Mouse (Mus musculus): ENCODE measurements around the gene Mib2. TPM values are rescaled to one million over a fixed set of nuclear protein-coding genes. Genes with fewer than 3 reads are reported as not detected.

Mib2 gene
- polyA plus RNA-seq, 1 experiment from 2014 or later: 24.8 TPM

DNA sequence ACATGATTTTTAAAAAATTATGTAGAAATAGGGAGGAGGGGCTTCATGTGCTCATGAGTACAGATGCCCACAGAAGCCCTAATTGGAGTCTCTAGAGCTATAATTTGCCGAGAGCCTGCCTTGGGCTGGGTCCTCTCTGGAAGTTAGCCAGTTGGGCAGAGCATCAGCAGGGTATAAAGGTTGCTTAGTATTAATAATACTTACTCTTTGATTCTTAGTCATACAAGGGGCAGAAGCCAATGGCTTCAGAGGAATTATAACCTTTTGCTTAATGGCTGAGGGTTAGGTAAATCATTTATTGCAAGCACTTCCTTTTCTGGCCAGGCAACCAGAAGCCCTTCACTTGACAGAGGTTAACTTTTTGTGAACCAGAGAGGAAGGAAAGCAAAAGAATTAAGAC lies 25.5 kb downstream of the Mib2 start:
- no peak for TF ChIP-seq CTCF (IDR thresholded peaks at IDR 0.05; ENCODE audit: low read depth)
- WGBS: 91% methylated on average over 1 of the region's 1 CpGs
- DNase-seq (no peak), ATAC-seq (ENCODE audit: insufficient read depth) (no peak)
- Histone ChIP-seq H3K4me1 (ENCODE audit: insufficient read depth) (no peaks in the 10 kb centered on the region), H3K4me2 (no peak overlapping the region), H3K9me3 (ENCODE audit: low read depth, low read length) (no peaks in the 10 kb centered on the region), H3K27me3 (ENCODE audit: insufficient read depth, low read length) (no peaks in the 10 kb centered on the region), H3K4me3 (ENCODE audit: low read depth, low read length) (no peak overlapping the region), H3K36me3 (ENCODE audit: insufficient read depth) (peaks cover 88% of the 10 kb centered on the region), H3K9ac (no peak overlapping the region), H3K27ac (ENCODE audit: low read depth) (no peak overlapping the region)

DNA sequence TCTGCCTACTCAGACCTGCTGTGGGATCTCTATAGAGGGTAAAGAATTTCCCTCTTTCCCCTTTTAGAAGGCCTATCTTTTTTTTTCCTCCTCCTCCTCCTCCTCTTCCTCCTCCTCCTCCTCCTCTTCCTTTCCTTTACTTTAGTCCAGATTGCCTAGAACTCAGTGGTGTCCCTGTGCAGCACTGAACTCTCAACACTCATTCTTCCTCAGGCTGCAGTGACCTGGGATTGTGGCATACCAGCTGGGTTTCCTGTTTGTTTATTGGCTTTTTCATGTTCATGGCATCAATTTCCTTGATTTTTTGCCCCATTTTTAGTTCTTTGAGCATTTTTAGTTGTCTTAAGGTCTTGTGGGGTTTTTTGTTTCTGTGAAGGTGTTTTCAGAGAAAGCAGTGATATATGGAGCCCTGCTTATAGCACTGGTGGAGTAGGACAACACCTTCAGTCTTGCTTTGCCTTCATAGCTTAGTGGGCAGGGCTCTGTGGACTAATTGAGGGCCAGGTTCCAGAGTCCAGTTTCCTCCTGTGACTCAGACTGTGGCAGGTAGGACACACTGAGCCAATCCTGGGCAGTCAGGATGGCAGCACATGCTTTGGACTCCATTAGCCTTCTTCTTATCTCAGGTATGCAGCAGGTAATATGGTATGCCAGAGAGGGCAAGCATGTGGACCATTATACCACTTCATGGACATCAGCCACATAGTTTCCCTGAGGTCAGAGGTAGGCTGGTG lies 33.1 kb downstream of the Mib2 start:
- ATAC-seq (ENCODE audit: insufficient read depth): no peak
- peaks cover 91% of the 10 kb centered on the region for H3K36me3 ChIP-seq (ENCODE audit: insufficient read depth)
- H3K4me2 ChIP-seq: no peak overlapping the region
- no peak overlapping the region for H3K27ac ChIP-seq (ENCODE audit: low read depth)
- no peak for TF ChIP-seq CTCF (IDR thresholded peaks at IDR 0.05; ENCODE audit: low read depth)
- no peaks in the 10 kb centered on the region for H3K27me3 ChIP-seq (ENCODE audit: insufficient read depth, low read length)
- no peak overlapping the region; the same call in 1 of the 2 replicates for H3K9ac ChIP-seq
- H3K9me3 ChIP-seq (ENCODE audit: low read depth, low read length): no peaks in the 10 kb centered on the region
- H3K4me3 ChIP-seq (ENCODE audit: low read depth, low read length): no peak overlapping the region
- no peak for DNase-seq
- H3K4me1 ChIP-seq (ENCODE audit: insufficient read depth): no peaks in the 10 kb centered on the region

DNA sequence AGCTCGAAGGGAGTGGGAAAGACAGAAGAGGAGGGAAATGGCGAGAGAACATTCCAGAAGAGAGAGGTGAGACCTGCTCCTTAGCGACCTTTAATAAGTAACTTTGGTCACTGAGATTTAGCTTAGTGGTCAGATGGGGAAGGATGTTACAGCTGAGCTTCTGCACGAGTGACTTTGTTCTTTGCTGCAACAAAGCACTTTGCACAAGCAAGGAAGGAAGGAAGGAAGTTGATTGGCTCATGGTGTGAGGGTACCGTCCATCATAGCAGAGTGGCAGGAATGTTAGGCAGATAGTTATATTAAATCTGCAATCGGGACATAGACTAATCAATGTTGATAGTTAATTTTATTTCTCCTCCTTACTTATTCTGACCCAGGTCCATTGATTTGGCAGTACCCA lies 38.7 kb downstream of the Mib2 start:
- Histone ChIP-seq H3K9me3 (ENCODE audit: low read depth, low read length) (no peaks in the 10 kb centered on the region), H3K4me2 (no peak overlapping the region), H3K4me3 (ENCODE audit: low read depth, low read length) (no peak overlapping the region), H3K27me3 (ENCODE audit: insufficient read depth, low read length) (no peaks in the 10 kb centered on the region), H3K36me3 (ENCODE audit: insufficient read depth) (peaks cover 81% of the 10 kb centered on the region), H3K4me1 (ENCODE audit: insufficient read depth) (no peaks in the 10 kb centered on the region), H3K27ac (ENCODE audit: low read depth) (no peak overlapping the region), H3K9ac (no peak overlapping the region)
- no peak for DNase-seq
- WGBS: 85% methylated on average over 6 of the region's 6 CpGs
- no peak for TF ChIP-seq CTCF (IDR thresholded peaks at IDR 0.05; ENCODE audit: low read depth)
- no peak for ATAC-seq (ENCODE audit: insufficient read depth)

DNA sequence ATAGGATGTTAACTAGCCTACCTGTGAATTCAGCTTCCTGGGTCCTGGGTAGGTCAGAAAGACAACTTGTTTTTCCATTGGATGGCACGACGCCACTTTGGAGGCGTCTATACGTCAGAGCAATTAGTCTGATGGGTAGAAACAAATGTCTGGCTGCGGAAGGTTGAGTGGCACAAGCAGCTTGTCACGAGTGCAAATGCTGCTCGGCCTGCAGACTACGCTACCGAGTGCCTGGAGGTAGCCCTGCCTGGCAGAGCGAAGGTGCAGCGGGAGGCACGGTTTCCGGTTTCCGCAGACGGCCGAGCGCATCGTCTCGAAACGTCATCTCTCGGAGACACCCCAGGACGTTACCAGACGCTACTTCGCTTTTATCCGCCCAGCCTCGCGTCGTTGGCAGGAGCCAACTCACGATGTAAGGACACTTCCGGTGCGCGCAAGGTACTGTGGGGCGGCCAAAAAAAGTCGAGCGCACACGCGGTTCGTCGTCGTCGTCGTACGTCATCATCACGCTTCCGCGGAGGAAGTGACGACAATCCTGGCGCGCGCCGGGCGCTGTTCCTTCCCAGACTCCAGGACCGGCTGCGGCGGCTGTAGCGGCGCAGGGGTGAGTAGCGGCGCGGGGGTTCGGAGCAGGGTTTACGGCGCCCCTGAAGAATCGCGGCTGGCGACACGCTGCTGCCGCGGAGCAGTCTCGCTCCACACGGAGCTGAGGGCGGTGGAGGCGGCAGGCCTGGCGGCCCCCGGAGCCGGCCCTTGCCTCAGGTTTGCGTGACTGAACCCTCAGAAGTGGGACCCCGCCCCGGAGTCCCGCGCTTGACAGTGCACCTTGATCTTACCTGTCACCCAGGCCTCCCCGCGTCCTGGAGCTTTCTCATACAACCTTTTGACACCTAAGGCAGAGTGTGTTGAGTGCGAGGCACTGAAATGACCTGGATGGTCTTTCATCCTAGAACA lies 44.4 kb downstream of the Mib2 start, which contains the start of gene Cdk11b:
Cdk11b (plus strand) TSS at position 517 of the 954 bp plus-strand sequence.
- no peak for TF ChIP-seq CTCF (IDR thresholded peaks at IDR 0.05; ENCODE audit: low read depth)
- Histone ChIP-seq H3K27ac (ENCODE audit: low read depth) (peak within 1 kb of the TSS; percentile 80), H3K9ac (peak within 1 kb of the TSS; percentile 70), H3K4me2 (peak within 1 kb of the TSS; percentile 76), H3K36me3 (ENCODE audit: insufficient read depth) (peaks cover 53% of the 10 kb centered on the region), H3K9me3 (ENCODE audit: low read depth, low read length) (no peaks in the 10 kb centered on the region), H3K27me3 (ENCODE audit: insufficient read depth, low read length) (no peaks in the 10 kb centered on the region), H3K4me3 (ENCODE audit: low read depth, low read length) (peak within 1 kb of the TSS; percentile 86), H3K4me1 (ENCODE audit: insufficient read depth) (peaks cover 4% of the 10 kb centered on the region; the same call in 1 of the 2 replicates)
- under 1% methylated on average over 84 of the region's 84 CpGs for WGBS
- peak; percentile 100 for ATAC-seq (ENCODE audit: insufficient read depth)
- DNase-seq: peak; percentile 100

DNA sequence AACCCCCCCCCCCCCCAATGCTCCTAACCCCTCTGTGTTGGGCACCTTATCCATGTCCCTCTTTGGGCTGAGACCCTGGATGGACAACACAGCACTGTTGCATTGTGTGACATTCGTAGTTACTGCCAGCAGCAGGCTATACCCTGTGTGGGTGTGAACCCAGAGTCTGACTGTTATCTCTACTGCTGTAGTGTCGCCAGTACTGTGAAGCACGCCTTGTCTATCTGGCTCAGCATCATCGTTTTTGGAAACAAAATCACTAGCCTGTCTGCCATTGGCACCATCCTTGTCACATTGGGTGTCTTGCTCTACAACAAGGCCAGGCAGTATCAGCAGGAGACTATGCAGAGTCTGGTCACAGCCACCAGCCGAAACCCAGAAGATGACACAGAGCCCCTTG lies 50.7 kb downstream of the Mib2 start:
- DNase-seq (no peak), ATAC-seq (ENCODE audit: insufficient read depth) (no peak)
- H3K27ac ChIP-seq (ENCODE audit: low read depth): no peak overlapping the region
- H3K27me3 ChIP-seq (ENCODE audit: insufficient read depth, low read length): no peaks in the 10 kb centered on the region
- no peak for TF ChIP-seq CTCF (IDR thresholded peaks at IDR 0.05; ENCODE audit: low read depth)
- H3K4me3 ChIP-seq (ENCODE audit: low read depth, low read length): no peak overlapping the region
- no peaks in the 10 kb centered on the region for H3K9me3 ChIP-seq (ENCODE audit: low read depth, low read length)
- H3K36me3 ChIP-seq (ENCODE audit: insufficient read depth): peaks cover 71% of the 10 kb centered on the region
- no peaks in the 10 kb centered on the region for H3K4me1 ChIP-seq (ENCODE audit: insufficient read depth)
- no peak overlapping the region for H3K4me2 ChIP-seq
- 91% methylated on average over 5 of the region's 5 CpGs for WGBS
- H3K9ac ChIP-seq: no peak overlapping the region

DNA sequence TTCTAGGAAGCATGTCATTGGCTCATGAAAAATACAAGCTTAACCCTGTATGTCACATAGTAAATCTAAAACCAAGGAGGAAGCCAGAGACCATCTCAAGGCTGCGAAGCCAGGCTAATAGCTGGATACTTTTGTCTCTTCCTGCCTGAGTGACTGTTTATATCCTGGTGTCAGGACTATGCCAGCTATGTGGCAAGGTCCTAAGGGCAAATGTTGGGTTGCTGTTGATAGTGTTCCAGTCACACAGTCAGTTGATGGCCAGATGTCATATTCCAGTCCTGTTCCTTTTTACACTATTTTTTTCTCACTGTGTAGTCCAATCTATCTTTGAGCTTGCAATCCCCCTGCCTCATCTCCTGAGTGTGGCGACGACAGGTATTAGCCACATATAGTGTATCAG lies 55.7 kb downstream of the Mib2 start:
- Histone ChIP-seq H3K9ac (no peak overlapping the region), H3K36me3 (ENCODE audit: insufficient read depth) (peaks cover 72% of the 10 kb centered on the region), H3K4me2 (no peak overlapping the region), H3K27ac (ENCODE audit: low read depth) (no peak overlapping the region), H3K9me3 (ENCODE audit: low read depth, low read length) (no peaks in the 10 kb centered on the region), H3K27me3 (ENCODE audit: insufficient read depth, low read length) (no peaks in the 10 kb centered on the region), H3K4me1 (ENCODE audit: insufficient read depth) (no peaks in the 10 kb centered on the region), H3K4me3 (ENCODE audit: low read depth, low read length) (no peak overlapping the region)
- TF ChIP-seq CTCF (IDR thresholded peaks at IDR 0.05; ENCODE audit: low read depth): no peak
- 92% methylated on average over 3 of the region's 3 CpGs for WGBS
- no peak for DNase-seq
- no peak for ATAC-seq (ENCODE audit: insufficient read depth)

DNA sequence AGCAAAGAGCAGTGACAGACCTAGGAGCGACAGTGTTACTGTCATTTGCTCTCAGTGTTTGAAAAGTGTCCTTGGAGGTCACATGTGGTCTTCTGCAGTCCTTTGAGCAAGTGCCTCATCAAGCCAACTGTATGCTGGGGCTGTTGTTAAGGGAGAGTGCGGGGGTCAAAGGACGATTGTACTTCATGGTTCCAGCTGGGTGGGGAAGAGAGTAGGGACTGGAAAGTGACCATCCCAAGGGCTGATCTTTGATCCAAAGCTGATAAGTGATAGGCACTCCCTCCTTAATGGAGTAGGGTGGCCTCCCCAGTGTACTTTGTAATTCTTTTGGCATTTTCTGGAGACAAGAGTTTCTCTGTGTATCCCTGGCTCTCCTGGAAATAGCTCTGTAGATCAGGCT lies 57.1 kb downstream of the Mib2 start:
- Histone ChIP-seq H3K27ac (ENCODE audit: low read depth) (no peak overlapping the region), H3K27me3 (ENCODE audit: insufficient read depth, low read length) (no peaks in the 10 kb centered on the region), H3K4me1 (ENCODE audit: insufficient read depth) (no peaks in the 10 kb centered on the region), H3K4me2 (no peak overlapping the region), H3K9ac (no peak overlapping the region), H3K9me3 (ENCODE audit: low read depth, low read length) (no peaks in the 10 kb centered on the region), H3K36me3 (ENCODE audit: insufficient read depth) (peaks cover 58% of the 10 kb centered on the region), H3K4me3 (ENCODE audit: low read depth, low read length) (no peak overlapping the region)
- no peak for DNase-seq
- ATAC-seq (ENCODE audit: insufficient read depth): no peak
- 85% methylated on average over 3 of the region's 3 CpGs for WGBS
- TF ChIP-seq CTCF (IDR thresholded peaks at IDR 0.05; ENCODE audit: low read depth): no peak

Measured in lung, embryonic 14.5 days (tissue).